Mouse (Mus musculus) CH12.LX (cell line): ENCODE data around the gene Nova2.

Experiments
- POLR2A ChIP-seq: IDR thresholded peaks from 2 replicates; pipeline ENCODE4 v1.6.1; 2011; ENCODE audit warnings: low read depth, mild to moderate bottlenecking, improper control_type of control experiment, low read length
- SIN3A ChIP-seq: IDR thresholded peaks from 2 replicates; pipeline ENCODE4 v1.6.1; 2012; ENCODE audit warnings: low read length, improper control_type of control experiment, inconsistent platforms
- TBP ChIP-seq: conservative IDR thresholded peaks from 2 replicates; pipeline ENCODE4 v1.6.1; 2011; ENCODE audit warnings: low read depth, low read length, improper control_type of control experiment

GRCm38 (mm10) chr7:18926911-18927310, 1.2 kb downstream of the Nova2 start:
- TF ChIP-seq POLR2A (no peak), TBP (no peak), SIN3A (no peak)
